Mouse (Mus musculus): ENCODE measurements around the gene Ankmy2.

The Ankmy2 gene

GRCm38 (mm10) chr12:36156637-36157303 is at the start of gene Ankmy2:
Gene Ankmy2 (plus strand): TSS chr12:36157114.
- peak; percentile 95 for DNase-seq

GRCm38 (mm10) chr12:36108442-36108841 is 48.5 kb upstream of the Ankmy2 start:
- DNase-seq: no peak

- no peak for DNase-seq
Measured at GRCm38 (mm10) chr12:36110457-36110856, 46.5 kb upstream of the Ankmy2 start.

- DNase-seq: no peak
Measured at GRCm38 (mm10) chr12:36111110-36111509, 45.8 kb upstream of the Ankmy2 start.

- DNase-seq: no peak
Measured at GRCm38 (mm10) chr12:36112081-36112480, 44.8 kb upstream of the Ankmy2 start.

- no peak for DNase-seq
Measured at GRCm38 (mm10) chr12:36117161-36117560, 39.8 kb upstream of the Ankmy2 start.

GRCm38 (mm10) chr12:36119244-36119643 is 37.7 kb upstream of the Ankmy2 start:
- DNase-seq: no peak

- DNase-seq: no peak
Measured at GRCm38 (mm10) chr12:36126049-36126448, 30.9 kb upstream of the Ankmy2 start.

- no peak for DNase-seq
Measured at GRCm38 (mm10) chr12:36129826-36130225, 27.1 kb upstream of the Ankmy2 start.

- no peak for DNase-seq
Measured at GRCm38 (mm10) chr12:36132254-36132653, 24.7 kb upstream of the Ankmy2 start.

- no peak for DNase-seq
Measured at GRCm38 (mm10) chr12:36132668-36133067, 24.2 kb upstream of the Ankmy2 start.

- no peak for DNase-seq
Measured at GRCm38 (mm10) chr12:36133547-36133946, 23.4 kb upstream of the Ankmy2 start.

GRCm38 (mm10) chr12:36134111-36134510 is 22.8 kb upstream of the Ankmy2 start:
- no peak for DNase-seq

- no peak for DNase-seq
Measured at GRCm38 (mm10) chr12:36135409-36135808, 21.5 kb upstream of the Ankmy2 start.

GRCm38 (mm10) chr12:36136285-36136684 is 20.6 kb upstream of the Ankmy2 start:
- DNase-seq: no peak

GRCm38 (mm10) chr12:36137192-36137591 is 19.7 kb upstream of the Ankmy2 start:
- no peak for DNase-seq

GRCm38 (mm10) chr12:36140401-36140800 is 16.5 kb upstream of the Ankmy2 start:
- DNase-seq: no peak

- no peak for DNase-seq
Measured at GRCm38 (mm10) chr12:36146230-36147011, 10.5 kb upstream of the Ankmy2 start.

GRCm38 (mm10) chr12:36150265-36150664 is 6.6 kb upstream of the Ankmy2 start:
- no peak for DNase-seq

- DNase-seq: no peak
Measured at GRCm38 (mm10) chr12:36150737-36151136, 6.2 kb upstream of the Ankmy2 start.

GRCm38 (mm10) chr12:36155141-36155641 is 1.7 kb upstream of the Ankmy2 start:
- peak; percentile 29 for DNase-seq

GRCm38 (mm10) chr12:36156101-36156636 is 745 bp upstream of the Ankmy2 start:
- no peak for DNase-seq

- no peak for DNase-seq
Measured at GRCm38 (mm10) chr12:36157304-36157637, 357 bp downstream of the Ankmy2 start.

Data from liver (tissue).